Mouse (Mus musculus) spleen, postnatal 0 days (tissue): ENCODE results near the gene Gnai2. TPM values are rescaled to one million over a fixed set of nuclear protein-coding genes. Genes with fewer than 3 reads are reported as not detected.

Source experiments
- polyA plus RNA-seq: library from polyadenylated mRNA; unstranded; fragments of >200 nt; fragmentation: Nextera tagmentation; extraction: Ambion mirVana; gene quantifications from 2 replicates; pipeline ENCODE4 v1.2.1, GENCODE M21; 2015

Gnai2 gene
- 287 and 324 TPM in 2 replicates for polyA plus RNA-seq

GRCm38 (mm10) chr9:107635279-107636028 lies at the start of gene Gnai2:
Gnai2 (minus strand) TSS chr9:107635367.

DNA sequence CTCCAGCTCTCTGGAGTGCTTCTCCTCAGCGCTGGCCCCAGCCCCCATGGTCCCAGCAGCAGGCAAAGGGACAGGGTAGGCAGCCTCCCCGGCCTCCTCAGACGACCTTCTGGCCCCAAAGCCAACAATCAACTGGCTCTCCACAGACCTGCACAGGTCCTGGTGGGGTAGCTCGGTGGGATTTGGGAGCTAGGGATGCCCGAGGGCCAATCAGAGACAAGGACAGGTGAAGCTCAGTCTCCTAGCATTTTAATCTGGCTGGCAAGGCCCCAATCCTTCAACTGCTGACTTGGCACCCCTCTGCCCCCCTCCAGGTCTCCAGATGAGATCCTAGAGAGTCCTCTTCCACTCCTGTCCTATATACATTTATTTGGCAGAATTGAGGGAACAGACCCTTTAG lies 44.3 kb upstream of the Gnai2 start, which contains the start of gene Gnat1:
Gene Gnat1, minus strand, starts transcription at position 212 of the 400 bp plus-strand sequence.

GRCm38 (mm10) chr9:107669480-107669945 lies 34.3 kb upstream of the Gnai2 start, which contains the start of gene Slc38a3:
Slc38a3 (minus strand) TSS chr9:107669530.

DNA sequence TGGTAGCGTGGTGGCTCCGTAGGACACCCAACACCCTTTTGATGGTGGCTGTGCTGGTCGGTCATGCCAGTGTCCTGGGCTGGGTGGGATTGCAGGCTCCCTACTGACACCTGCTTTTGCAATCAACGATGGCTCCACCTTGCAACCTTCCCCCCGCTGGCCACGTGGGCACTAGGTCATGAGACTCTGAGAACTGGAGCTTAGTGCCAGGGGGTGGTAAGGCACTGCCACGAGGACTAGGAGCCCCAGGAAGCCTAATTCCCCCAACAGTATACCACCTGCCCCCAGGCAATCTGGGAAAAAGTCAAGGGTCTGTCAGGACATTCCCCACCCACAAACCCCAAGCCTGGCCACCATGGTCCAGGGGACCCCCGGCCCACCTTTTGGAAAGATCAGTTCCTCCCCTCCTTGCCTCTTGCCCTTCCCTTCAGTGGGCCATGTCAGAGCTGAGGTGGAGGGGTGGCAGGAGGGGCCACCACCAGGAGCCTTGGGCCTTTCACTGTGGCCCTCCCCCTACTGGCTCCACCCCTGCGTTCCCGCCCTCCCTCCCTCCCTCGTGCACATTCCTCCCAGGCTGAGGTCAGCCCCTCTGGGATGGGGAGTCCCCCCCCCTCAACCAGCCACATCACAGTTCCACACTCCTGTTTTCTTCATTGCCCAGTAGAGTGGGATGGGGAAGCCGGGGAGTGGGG lies 26.3 kb downstream of the Gnai2 start, which contains the start of gene Sema3b:
Gene Sema3b, minus strand, starts transcription at position 489 of the 692 bp plus-strand sequence.

GRCm38 (mm10) chr9:107586974-107587832 lies 48.0 kb downstream of the Gnai2 start, which contains the start of gene Ifrd2:
Ifrd2 (plus strand) TSS chr9:107587642.

GRCm38 (mm10) chr9:107580501-107581317 lies 54.5 kb downstream of the Gnai2 start, which contains the start of gene Hyal3:
Hyal3 (plus strand) TSS chr9:107580818.

DNA sequence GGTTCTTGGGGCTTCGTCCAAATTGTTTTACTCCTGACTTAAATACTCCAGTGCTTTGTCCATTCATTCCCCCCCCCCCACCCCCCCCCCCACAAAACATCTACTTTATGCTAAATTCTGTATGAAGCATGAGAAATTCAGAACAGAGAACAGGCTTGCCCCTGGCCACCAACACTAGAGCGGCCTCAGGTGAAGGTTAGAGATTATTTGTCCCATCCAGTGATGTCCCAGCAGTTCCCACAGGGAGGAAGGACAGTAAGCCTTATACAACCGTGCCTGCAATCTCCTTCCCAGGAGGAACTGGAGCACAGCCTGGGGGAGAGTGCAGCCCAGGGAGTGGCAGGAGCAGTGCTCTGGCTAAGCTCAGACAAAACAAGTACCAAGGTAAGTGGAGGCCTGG lies 56.6 kb downstream of the Gnai2 start, which contains the start of gene Naa80:
Gene Naa80, plus strand, starts transcription at position 301 of the 400 bp plus-strand sequence.

DNA sequence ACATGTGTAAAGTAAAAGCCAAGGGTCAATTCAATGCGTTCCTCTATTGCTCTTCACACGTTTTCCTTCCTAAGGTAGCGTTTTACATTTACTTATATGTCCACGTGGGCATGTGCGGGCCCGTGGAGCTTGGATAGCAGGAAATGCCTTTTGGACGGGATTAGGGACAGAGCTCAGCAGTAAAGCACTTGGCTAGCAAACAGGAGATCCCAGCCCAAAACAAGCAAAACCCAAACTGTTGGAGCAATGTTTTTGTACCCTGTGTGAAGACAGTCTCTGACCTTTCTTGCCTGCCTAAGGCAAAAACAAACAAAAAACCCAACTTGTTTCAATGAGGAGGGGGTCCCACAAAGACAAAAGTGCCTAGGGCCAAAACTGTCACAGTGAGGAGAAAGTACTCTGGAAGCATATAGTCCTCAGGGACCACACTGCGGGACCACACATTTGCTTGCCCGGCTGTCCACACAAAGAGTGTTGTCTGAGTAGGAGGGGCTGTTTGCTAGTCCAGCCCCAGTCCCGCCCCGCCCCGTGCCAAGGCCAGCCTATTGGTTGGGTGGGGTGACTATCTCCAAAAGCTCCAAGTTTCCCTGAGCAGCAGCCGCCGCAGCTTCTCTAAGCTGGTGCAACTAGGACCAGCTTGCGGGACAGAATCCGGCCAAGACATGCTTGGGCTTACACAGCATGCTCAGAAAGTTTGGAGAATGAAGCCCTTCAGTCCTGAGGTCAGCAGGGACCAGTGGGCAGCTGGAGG lies 58.6 kb downstream of the Gnai2 start, which contains the start of gene Hyal1:
Gene Hyal1, plus strand, starts transcription at position 571 of the 751 bp plus-strand sequence.

GRCm38 (mm10) chr9:107567702-107568319 lies 67.4 kb downstream of the Gnai2 start, which contains the start of gene Hyal2:
Hyal2 (plus strand) TSS chr9:107567945.

Other genes with a start within 250 kb of the Gnai2 start
- 0.20 and 0.23 TPM in 2 replicates for gene Cacna2d2, start 235.8 kb downstream of the Gnai2 start, polyA plus RNA-seq
- 18.2 and 21.5 TPM in 2 replicates for gene Tmem115, start 101.4 kb downstream of the Gnai2 start, polyA plus RNA-seq
- 14.9 and 16.8 TPM in 2 replicates for gene Cyb561d2, start 93.2 kb downstream of the Gnai2 start, polyA plus RNA-seq
- 12.4 and 12.5 TPM in 2 replicates for gene Nprl2, start 93.1 kb downstream of the Gnai2 start, polyA plus RNA-seq
- not detected in 2 replicates for gene Zmynd10, start 88.1 kb downstream of the Gnai2 start, polyA plus RNA-seq
- 32.9 and 34.1 TPM in 2 replicates for gene Rassf1, start 83.8 kb downstream of the Gnai2 start, polyA plus RNA-seq
- gene Tusc2, start 72.1 kb downstream of the Gnai2 start, polyA plus RNA-seq = 38.6 and 39.5 TPM in 2 replicates
- 28.4 and 28.8 TPM in 2 replicates for gene Hyal2, start 67.4 kb downstream of the Gnai2 start, polyA plus RNA-seq
- gene Hyal1, start 58.4 kb downstream of the Gnai2 start, polyA plus RNA-seq = 6.8 and 6.9 TPM in 2 replicates
- gene Naa80, start 56.5 kb downstream of the Gnai2 start, polyA plus RNA-seq = 18.5 and 20.0 TPM in 2 replicates
- 1.8 and 2.4 TPM in 2 replicates for gene Hyal3, start 54.5 kb downstream of the Gnai2 start, polyA plus RNA-seq
- gene Ifrd2, start 47.7 kb downstream of the Gnai2 start, polyA plus RNA-seq = 146 and 158 TPM in 2 replicates
- 1.2 TPM in 2 replicates for gene Sema3b, start 26.1 kb downstream of the Gnai2 start, polyA plus RNA-seq
- gene Slc38a3, start 34.2 kb upstream of the Gnai2 start, polyA plus RNA-seq = 0.54 and 0.63 TPM in 2 replicates
- 1.5 and 2.1 TPM in 2 replicates for gene Gnat1, start 44.3 kb upstream of the Gnai2 start, polyA plus RNA-seq
- gene Sema3f, start 75.1 kb upstream of the Gnai2 start, polyA plus RNA-seq = 4.4 and 6.3 TPM in 2 replicates
- 86.8 and 98.0 TPM in 2 replicates for gene Rbm5, start 135.6 kb upstream of the Gnai2 start, polyA plus RNA-seq
- gene Rbm6, start 237.9 kb upstream of the Gnai2 start, polyA plus RNA-seq = 37.4 and 39.2 TPM in 2 replicates